Mouse (Mus musculus): ENCODE results near the gene Macrod2. TPM values are rescaled to one million over a fixed set of nuclear protein-coding genes. Genes with fewer than 3 reads are reported as not detected.

The Macrod2 gene
- polyA plus RNA-seq (2012; ENCODE audit: insufficient read depth, insufficient read length, missing spikeins), result 8.3 and 8.7 TPM in 2 replicates

DNA sequence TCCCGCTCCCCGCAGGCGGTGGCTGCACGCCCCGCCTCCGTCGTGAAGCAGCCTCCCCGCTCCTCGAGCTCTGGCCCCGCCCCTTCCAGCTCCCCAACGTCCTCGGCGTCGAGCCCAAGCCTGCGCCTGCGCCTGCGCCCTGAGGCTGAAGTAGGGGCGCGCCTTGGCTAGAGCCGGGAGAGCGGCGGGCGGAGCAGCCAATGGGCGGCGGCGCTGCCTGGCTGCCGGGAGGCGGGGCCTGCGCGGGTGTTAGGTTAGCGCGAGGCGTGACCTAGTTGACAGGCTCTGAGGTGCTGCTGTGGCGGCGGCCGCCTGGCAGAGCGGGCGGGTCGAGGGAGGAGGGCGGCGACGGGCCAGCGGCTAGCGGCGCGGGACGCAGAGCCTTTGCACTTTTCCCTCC, at the start of gene Macrod2:
Gene Macrod2 (plus strand): TSS at position 131 of the 400 bp plus-strand sequence.
- Histone ChIP-seq H3K4me1 (ENCODE audit: control insufficient read depth, insufficient read depth, insufficient read length, low read length) (no peaks in the 10 kb centered on the region), H3K27ac (replicated peaks; ENCODE audit: low read depth, low read length) (no peak within 1 kb of the TSS), H3K4me3 (ENCODE audit: insufficient read depth, low read depth, low read length) (peak within 1 kb of the TSS; percentile 61)

DNA sequence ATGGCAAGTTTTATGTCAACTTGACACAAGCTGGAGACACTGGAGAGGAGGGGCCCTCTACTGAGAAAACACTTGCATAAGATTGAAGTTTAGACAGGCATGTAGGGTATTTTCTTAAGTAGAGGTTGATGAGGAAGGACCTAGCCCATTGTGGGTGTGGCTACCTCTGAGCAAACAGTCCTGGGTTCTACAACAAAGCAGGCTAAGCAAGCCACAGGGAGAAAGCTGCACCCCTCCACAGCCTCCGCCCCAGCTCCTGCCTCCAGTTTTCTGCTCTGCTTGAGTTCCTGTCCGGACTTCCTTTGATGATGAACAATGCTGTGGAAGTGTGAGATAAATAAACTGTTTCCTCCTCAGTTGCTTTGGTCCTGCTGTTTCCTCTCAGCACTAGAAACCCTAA, 35.2 kb upstream of the Macrod2 start:
- H3K4me1 ChIP-seq (ENCODE audit: control insufficient read depth, insufficient read depth, insufficient read length, low read length), result no peaks in the 10 kb centered on the region
- no peak overlapping the region for H3K4me3 ChIP-seq (ENCODE audit: insufficient read depth, low read depth, low read length)
- H3K27ac ChIP-seq (replicated peaks; ENCODE audit: low read depth, low read length), result no peak overlapping the region

DNA sequence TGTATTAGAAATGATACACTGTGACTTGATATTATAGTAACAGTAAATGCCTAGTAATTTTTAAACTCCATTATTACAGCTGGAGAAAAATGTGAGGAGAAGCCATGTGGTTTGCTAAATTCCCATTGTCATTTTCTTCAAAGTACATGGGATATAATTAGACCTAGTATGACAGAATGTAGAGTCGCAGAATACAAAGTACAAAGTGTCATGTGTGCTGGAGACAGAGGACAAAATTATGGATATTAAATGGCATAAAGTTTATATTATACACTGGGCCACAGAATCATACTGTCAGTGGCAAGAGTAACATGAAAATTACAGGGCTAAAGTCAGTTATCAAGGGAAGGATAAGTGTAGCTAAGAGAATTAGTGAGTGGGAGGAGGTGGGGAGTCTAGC, 30.3 kb upstream of the Macrod2 start:
- H3K27ac ChIP-seq (replicated peaks; ENCODE audit: low read depth, low read length), result no peak overlapping the region
- no peak overlapping the region for H3K4me3 ChIP-seq (ENCODE audit: insufficient read depth, low read depth, low read length)
- H3K4me1 ChIP-seq (ENCODE audit: control insufficient read depth, insufficient read depth, insufficient read length, low read length), result no peaks in the 10 kb centered on the region

DNA sequence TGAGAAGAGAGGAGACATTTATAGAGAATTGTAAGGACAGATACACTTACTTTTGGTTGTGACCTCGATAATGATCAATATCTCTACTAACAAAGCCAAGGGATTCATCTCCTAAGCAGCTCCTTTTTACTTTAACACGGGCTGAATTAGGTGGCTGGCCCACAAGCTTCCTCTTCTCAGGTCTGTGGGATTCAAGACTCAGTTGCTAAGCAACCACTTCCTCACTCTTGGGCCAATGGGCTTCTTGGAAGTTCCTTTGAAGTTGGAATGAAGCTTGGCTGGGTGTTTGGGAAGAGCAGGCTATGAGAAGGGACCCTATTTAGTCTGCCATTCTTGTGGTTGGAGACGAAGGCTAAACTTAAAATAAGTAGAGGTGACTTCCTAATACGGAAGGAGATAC, 5.6 kb upstream of the Macrod2 start, which contains the start of gene Sel1l2:
Gene Sel1l2 (minus strand): TSS at position 182 of the 400 bp plus-strand sequence.
- Histone ChIP-seq H3K4me3 (ENCODE audit: insufficient read depth, low read depth, low read length) (no peak within 1 kb of the TSS), H3K4me1 (ENCODE audit: control insufficient read depth, insufficient read depth, insufficient read length, low read length) (no peaks in the 10 kb centered on the region), H3K27ac (replicated peaks; ENCODE audit: low read depth, low read length) (no peak within 1 kb of the TSS)

DNA sequence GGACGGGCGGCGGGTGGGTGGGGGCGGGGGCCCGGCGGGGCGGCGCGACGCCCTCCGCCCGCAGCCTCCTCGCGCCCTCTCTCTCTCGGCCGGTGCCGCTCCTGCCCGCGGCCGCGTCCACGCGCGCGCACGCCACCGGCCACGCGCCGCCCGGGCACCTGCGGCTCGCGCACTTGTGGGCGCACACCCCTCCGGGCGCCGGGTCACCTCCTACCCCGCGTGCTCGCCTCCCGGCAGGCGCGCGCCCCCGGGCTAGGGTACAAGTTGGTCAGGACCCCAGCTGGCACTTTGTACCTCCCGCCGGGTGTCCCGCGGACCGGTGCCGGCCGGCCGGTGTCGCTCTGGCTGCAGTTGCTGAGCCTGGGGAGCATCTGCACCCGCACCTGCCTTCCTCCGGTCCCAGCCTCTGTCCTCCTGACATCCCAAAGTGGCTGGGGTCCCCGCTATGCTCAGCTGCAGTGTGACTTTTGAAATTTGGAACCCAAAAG, 679 bp downstream of the Macrod2 start:
- Histone ChIP-seq H3K27ac (replicated peaks; ENCODE audit: low read depth, low read length) (no peak overlapping the region), H3K4me3 (ENCODE audit: insufficient read depth, low read depth, low read length) (peak overlapping the region; percentile 61), H3K4me1 (ENCODE audit: control insufficient read depth, insufficient read depth, insufficient read length, low read length) (no peaks in the 10 kb centered on the region)

DNA sequence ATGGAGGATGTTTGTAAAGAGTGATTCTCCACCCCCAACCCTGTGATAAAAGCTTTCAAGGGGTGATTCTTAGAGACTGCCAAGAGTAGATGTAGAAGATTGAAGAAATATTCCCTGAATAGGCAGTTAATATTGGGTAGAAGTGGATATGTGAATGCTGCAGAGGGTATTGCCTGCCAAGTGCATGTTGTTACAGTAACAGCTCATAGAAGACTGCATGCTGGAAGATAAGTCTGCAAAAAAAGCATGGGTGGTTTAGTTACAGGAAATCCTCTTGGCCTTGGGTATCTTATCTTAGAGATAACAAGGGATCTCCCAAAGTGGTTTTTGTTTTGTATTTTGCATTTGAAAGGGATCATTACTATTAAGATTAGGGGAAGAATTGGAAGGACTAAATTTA, 30.7 kb downstream of the Macrod2 start:
- Histone ChIP-seq H3K27ac (replicated peaks; ENCODE audit: low read depth, low read length) (no peak overlapping the region), H3K4me1 (ENCODE audit: control insufficient read depth, insufficient read depth, insufficient read length, low read length) (no peaks in the 10 kb centered on the region), H3K4me3 (ENCODE audit: insufficient read depth, low read depth, low read length) (no peak overlapping the region)

DNA sequence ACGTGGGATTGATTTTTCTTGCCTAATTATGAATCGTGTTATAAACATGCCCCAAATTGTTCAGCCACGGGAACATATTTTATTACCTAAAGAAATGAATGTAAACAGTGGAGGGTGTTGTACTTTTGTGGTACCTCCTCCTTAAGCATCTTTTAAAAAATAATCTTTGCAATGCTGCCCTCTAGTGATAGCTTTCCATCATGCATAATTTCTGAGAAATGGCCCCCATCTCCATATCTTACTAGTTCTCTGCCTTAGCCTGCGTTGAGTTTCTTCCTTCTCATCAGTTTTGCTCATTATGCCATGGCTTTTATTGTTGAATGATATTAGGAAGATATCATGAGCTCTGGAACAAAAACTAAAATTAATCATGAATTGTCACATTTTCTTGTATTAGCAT, 32.2 kb downstream of the Macrod2 start:
- no peak overlapping the region for H3K27ac ChIP-seq (replicated peaks; ENCODE audit: low read depth, low read length)
- H3K4me3 ChIP-seq (ENCODE audit: insufficient read depth, low read depth, low read length), result no peak overlapping the region
- H3K4me1 ChIP-seq (ENCODE audit: control insufficient read depth, insufficient read depth, insufficient read length, low read length), result no peaks in the 10 kb centered on the region

DNA sequence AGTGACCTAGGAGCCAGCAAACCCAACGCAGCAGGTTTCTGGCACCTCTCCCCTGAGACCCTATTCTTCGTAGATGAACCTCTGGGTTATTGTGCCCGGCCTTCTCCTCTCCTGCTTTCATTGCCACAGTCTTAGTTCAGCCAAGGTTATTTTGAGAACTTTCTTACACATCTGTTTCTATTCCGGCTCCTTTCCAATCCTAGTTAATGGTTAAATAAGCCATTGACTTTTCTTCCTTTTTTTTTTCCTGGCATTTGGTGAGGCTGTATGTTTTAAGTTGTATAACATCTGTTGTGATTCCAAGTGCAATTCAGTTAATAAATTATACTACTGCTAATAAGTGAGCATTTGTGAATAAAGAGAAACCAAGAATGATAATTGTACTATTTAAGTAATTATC, 44.0 kb downstream of the Macrod2 start:
- H3K4me3 ChIP-seq (ENCODE audit: insufficient read depth, low read depth, low read length), result no peak overlapping the region
- no peaks in the 10 kb centered on the region for H3K4me1 ChIP-seq (ENCODE audit: control insufficient read depth, insufficient read depth, insufficient read length, low read length)
- H3K27ac ChIP-seq (replicated peaks; ENCODE audit: low read depth, low read length), result no peak overlapping the region

DNA sequence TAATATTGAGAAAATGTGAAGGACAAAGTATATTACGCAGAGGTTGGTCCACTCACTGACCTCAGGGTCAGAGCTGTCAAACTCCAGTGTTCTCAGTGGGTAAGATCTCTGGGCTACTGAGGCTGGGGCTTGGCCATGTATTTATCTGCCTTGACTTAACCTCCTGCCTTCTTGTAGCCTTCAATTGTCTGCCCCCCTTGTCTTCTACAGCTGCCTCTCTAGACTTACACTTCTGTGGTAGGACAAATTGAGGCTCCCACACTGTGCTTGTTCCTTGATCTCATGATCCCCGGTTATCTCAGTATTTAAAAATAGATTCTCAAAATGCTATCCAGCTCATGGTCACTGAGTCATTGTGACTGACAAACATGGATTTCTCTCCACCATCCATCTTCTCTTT, 53.5 kb downstream of the Macrod2 start:
- H3K27ac ChIP-seq (replicated peaks; ENCODE audit: low read depth, low read length), result no peak overlapping the region
- H3K4me1 ChIP-seq (ENCODE audit: control insufficient read depth, insufficient read depth, insufficient read length, low read length), result no peaks in the 10 kb centered on the region
- no peak overlapping the region for H3K4me3 ChIP-seq (ENCODE audit: insufficient read depth, low read depth, low read length)

DNA sequence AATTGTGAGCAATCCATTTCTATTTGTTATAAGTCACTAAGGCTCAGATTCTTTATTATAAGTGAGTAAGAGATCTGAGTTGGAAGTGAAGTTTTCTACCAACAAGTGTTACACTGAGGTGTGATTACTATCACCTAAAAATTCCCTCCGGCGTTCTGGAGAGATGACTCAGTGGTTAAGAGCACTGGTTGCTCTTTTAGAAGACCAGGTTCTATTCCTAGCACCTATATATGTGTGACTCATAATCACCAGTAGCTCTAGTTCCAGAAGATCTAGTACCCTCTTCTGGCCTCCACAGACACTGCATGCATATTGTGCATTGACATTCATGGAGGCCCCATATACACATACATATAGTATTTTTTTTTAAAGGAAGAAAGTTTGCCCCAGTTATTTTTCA, 80.7 kb downstream of the Macrod2 start:
- Histone ChIP-seq H3K4me1 (ENCODE audit: control insufficient read depth, insufficient read depth, insufficient read length, low read length) (no peaks in the 10 kb centered on the region), H3K27ac (replicated peaks; ENCODE audit: low read depth, low read length) (no peak overlapping the region), H3K4me3 (ENCODE audit: insufficient read depth, low read depth, low read length) (no peak overlapping the region)

DNA sequence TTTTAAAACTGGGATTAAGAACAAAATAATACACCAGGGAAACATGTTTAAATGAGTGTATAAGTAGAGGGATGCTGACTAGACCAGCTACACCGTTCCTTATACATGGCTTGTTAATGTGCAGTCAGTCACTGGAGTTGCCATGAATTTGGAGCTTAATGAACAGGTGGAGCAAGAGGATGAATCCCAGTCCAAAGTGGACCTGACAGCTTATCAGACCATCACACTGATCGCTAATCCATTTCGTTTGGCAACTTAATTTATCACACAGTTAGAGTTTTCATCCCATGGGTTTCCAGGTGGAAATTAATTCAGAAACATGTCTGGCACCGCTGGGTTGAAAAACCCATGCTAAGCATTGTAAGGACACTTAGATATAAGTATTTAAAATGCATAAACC, 81.8 kb downstream of the Macrod2 start:
- no peak overlapping the region for H3K4me3 ChIP-seq (ENCODE audit: insufficient read depth, low read depth, low read length)

DNA sequence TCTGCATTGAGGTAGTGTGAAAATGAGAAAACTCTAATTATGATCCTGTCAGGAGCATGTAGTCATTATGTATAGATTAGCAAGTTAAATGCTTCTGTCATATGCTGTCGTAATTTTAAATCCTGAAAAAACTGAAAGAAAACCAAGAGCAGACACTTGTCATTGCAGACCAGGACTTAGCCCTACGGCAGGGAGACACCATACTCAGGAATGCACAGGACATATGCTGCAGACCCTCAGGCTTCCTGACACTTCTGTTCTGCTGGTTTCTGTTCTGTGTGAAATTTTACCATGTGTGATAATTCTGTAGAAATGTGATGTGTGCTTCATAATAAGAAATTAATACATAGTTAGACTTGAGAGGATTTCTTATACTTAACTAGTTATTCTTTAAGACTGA, 87.5 kb downstream of the Macrod2 start:
- Histone ChIP-seq H3K27ac (replicated peaks; ENCODE audit: low read depth, low read length) (no peak overlapping the region), H3K4me3 (ENCODE audit: insufficient read depth, low read depth, low read length) (no peak overlapping the region), H3K4me1 (ENCODE audit: control insufficient read depth, insufficient read depth, insufficient read length, low read length) (no peaks in the 10 kb centered on the region)

More for the DNA sequence above, 81.8 kb downstream of the Macrod2 start:
- Histone ChIP-seq H3K27ac (replicated peaks; ENCODE audit: low read depth, low read length) (no peak overlapping the region), H3K4me1 (ENCODE audit: control insufficient read depth, insufficient read depth, insufficient read length, low read length) (no peaks in the 10 kb centered on the region)

DNA sequence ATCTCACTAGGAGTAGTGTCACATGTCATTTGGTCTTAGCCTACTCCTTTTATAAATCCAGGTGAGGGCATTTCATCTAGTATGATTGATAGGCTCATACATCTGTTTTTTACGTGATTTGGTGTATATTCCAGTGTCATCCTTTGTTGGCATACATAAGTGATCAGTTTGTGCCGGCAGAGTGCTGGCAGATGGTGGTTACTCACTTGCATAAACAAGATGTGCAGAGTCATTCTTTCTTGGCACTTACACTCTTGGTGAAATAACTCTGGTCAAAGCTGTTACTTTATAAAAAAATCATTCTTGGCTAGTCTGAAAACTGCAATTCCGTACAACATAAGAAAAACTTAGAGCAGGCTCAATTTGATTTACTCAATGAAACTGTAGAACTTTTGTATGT, 102.6 kb downstream of the Macrod2 start:
- Histone ChIP-seq H3K4me3 (ENCODE audit: insufficient read depth, low read depth, low read length) (no peak overlapping the region), H3K27ac (replicated peaks; ENCODE audit: low read depth, low read length) (no peak overlapping the region), H3K4me1 (ENCODE audit: control insufficient read depth, insufficient read depth, insufficient read length, low read length) (no peaks in the 10 kb centered on the region)

DNA sequence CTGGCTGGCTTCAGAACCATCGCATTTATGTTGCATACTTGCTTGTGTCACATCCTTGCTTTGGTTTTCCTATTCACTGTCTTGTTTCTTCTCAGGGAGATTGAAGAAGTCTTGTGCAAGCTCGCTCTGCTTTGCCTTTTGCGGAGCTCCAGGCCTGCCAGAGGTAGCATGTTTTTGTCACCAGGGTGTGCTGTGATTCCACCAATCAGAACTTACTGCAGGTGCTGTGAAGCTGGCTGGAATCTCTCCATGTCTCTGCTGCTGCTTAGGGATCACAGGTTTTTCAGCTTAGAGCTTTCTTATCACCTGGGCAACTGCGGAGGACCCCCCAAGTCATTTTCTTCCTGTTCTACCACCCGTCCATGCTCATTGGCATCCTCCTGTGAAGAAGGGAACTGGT, 105.8 kb downstream of the Macrod2 start:
- Histone ChIP-seq H3K27ac (replicated peaks; ENCODE audit: low read depth, low read length) (no peak overlapping the region), H3K4me3 (ENCODE audit: insufficient read depth, low read depth, low read length) (no peak overlapping the region), H3K4me1 (ENCODE audit: control insufficient read depth, insufficient read depth, insufficient read length, low read length) (no peaks in the 10 kb centered on the region)

DNA sequence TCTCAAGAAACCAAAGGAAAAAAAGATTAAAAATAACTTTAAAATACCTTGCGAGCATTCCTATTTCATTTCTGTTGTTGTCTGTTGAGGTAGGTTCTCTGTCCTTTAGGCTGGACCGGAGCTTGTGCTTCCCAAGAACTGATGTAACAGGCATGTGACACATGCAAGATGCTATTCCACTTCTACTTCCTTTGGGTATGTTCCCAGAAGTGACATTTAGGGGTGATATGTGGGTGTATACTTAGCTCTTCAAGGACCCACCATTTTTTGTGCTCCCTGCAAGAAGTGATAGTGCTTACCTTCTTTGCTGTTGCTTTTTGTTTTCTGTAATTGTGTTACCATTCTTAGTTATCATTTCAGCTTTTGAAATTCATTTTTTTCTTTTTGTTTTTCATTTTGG, 126.4 kb downstream of the Macrod2 start:
- no peaks in the 10 kb centered on the region for H3K4me1 ChIP-seq (ENCODE audit: control insufficient read depth, insufficient read depth, insufficient read length, low read length)
- no peak overlapping the region for H3K27ac ChIP-seq (replicated peaks; ENCODE audit: low read depth, low read length)
- H3K4me3 ChIP-seq (ENCODE audit: insufficient read depth, low read depth, low read length), result no peak overlapping the region

DNA sequence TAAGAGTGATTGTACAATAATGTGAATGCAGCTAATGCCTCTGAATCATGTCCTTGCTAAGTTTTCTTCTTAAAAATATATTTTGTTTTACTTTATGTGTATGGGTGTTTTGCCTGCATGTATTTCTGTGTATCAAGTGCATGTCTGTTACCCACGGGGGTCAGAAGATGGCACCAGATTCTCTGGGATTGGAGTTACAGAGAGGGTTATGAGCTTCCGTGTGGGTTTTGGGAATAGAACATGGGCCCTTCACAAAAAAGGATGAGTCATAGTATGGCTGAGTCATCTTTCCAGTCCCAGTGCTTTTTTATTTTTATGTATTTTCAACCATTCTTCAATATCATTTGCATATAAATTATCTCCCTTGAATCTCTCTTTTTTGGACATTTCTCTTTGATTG, 135.1 kb downstream of the Macrod2 start:
- Histone ChIP-seq H3K4me1 (ENCODE audit: control insufficient read depth, insufficient read depth, insufficient read length, low read length) (no peaks in the 10 kb centered on the region), H3K27ac (replicated peaks; ENCODE audit: low read depth, low read length) (no peak overlapping the region), H3K4me3 (ENCODE audit: insufficient read depth, low read depth, low read length) (no peak overlapping the region)

DNA sequence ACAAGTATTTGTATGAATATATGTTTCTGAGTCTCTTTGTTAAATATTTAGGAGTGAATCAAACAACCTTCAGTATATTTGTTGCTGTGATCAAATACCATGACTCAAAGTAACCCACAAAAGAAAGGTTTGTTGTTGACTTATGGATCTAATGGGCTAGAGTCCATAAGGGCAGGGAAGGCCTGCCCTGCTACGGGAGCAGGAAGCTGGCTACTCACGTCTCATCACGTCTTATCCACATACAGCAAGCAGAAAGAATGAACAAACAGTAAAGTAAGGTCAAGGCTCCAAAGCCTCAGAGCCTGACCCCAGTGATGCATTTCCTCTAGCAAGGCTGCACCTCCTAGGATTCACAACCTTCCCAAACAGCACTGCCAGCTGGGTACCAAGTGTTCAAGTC, 136.9 kb downstream of the Macrod2 start:
- H3K4me3 ChIP-seq (ENCODE audit: insufficient read depth, low read depth, low read length), result no peak overlapping the region
- H3K4me1 ChIP-seq (ENCODE audit: control insufficient read depth, insufficient read depth, insufficient read length, low read length), result no peaks in the 10 kb centered on the region
- no peak overlapping the region for H3K27ac ChIP-seq (replicated peaks; ENCODE audit: low read depth, low read length)
